Comparison of ENCODE assay signal across 9 mouse cellular contexts in genomic region chr4:31455466-31455865, GRCm38 (mm10).
DNase-seq lines count a peak whose midpoint lies in the region; ATAC-seq and TF ChIP-seq lines count a peak whose summit lies in the region.
"Had no signal": no experiment of that assay in that cellular context is flagged by ENCODE, and none has a peak within 500 bp of the region (broad histone marks: within the 10 kb centered on the region; RNA-seq: fewer than 3 reads in every experiment).

No protein-coding gene starts in this region.

- no peak overlapping the region for H3K4me3 ChIP-seq in kidney, postnatal 0 days (replicated peaks; ENCODE audit: low read depth, low read length)
- no peak overlapping the region for H3K4me3 ChIP-seq in heart, embryonic 15.5 days
- no peak overlapping the region for H3K4me3 ChIP-seq in myocyte

- no peak for ATAC-seq in kidney, postnatal 0 days (replicated peaks; ENCODE audit: low FRiP score, low read depth)
- ATAC-seq in granulocyte monocyte progenitor cell, adult 5-6 weeks (replicated peaks; ENCODE audit: poor library complexity, severe bottlenecking) = peak; percentile 22; the same call in 1 of the 2 replicates
- no peak for ATAC-seq in heart, embryonic 15.5 days (replicated peaks; ENCODE audit: insufficient number of reproducible peaks, insufficient read depth, low FRiP score, low read depth)

- WGBS in kidney, postnatal 0 days = 44% methylated on average over 4 of the region's 4 CpGs
- WGBS in heart, embryonic 15.5 days = 21% methylated on average over 4 of the region's 4 CpGs

- H3K79me2 ChIP-seq in myocyte (ENCODE audit: control insufficient read depth, insufficient read depth) = no peaks in the 10 kb centered on the region

- H3K4me2 ChIP-seq in kidney, postnatal 0 days (ENCODE audit: low read length) = no peak overlapping the region
- peak overlapping the region; percentile 45 for H3K4me2 ChIP-seq in heart, embryonic 15.5 days
- H3K4me2 ChIP-seq in myocyte (ENCODE audit: low read depth) = peak overlapping the region; percentile 83

- H3K36me3 ChIP-seq in kidney, postnatal 0 days (ENCODE audit: insufficient read depth, low read length) = no peaks in the 10 kb centered on the region
- H3K36me3 ChIP-seq in heart, embryonic 15.5 days = no peaks in the 10 kb centered on the region
- no peaks in the 10 kb centered on the region for H3K36me3 ChIP-seq in myocyte (ENCODE audit: control insufficient read depth, insufficient read depth)

- no peak overlapping the region for H3ac ChIP-seq in myocyte (ENCODE audit: control insufficient read depth, insufficient read length)

- no peak overlapping the region for H3K27ac ChIP-seq in kidney, postnatal 0 days
- peak overlapping the region; percentile 69 for H3K27ac ChIP-seq in heart, embryonic 15.5 days
- H3K27ac ChIP-seq: macrophage had no signal

- H3K9ac ChIP-seq in kidney, postnatal 0 days (ENCODE audit: low read depth, low read length) = no peak overlapping the region
- no peak overlapping the region for H3K9ac ChIP-seq in heart, embryonic 15.5 days

- no peaks in the 10 kb centered on the region for H3K9me3 ChIP-seq in kidney, postnatal 0 days (replicated peaks; ENCODE audit: low read length)
- no peaks in the 10 kb centered on the region for H3K9me3 ChIP-seq in heart, embryonic 15.5 days (replicated peaks)

- no peaks in the 10 kb centered on the region for H3K27me3 ChIP-seq in kidney, postnatal 0 days (ENCODE audit: insufficient read depth, low read length)
- no peaks in the 10 kb centered on the region for H3K27me3 ChIP-seq in heart, embryonic 15.5 days
- H3K27me3 ChIP-seq in myocyte (ENCODE audit: control insufficient read depth, insufficient read depth, insufficient read length) = no peaks in the 10 kb centered on the region

- TF ChIP-seq POLR2A in myocyte (IDR thresholded peaks at IDR 0.05; ENCODE audit: insufficient read length, low read depth) = no peak

- no peaks in the 10 kb centered on the region for H3K4me1 ChIP-seq in kidney, postnatal 0 days (replicated peaks; ENCODE audit: insufficient read depth, low read length)
- peaks cover 14% of the 10 kb centered on the region for H3K4me1 ChIP-seq in heart, embryonic 15.5 days (replicated peaks)

- DNase-seq in kidney, postnatal 0 days (ENCODE audit: low spot score) = peak; percentile 61
- no peak for DNase-seq in kidney, adult 18-20 months
- DNase-seq in layer of hippocampus, postnatal 10 days (ENCODE audit: low spot score in 2 of 2) = no peak
- DNase-seq in frontal cortex, postnatal 14 days (ENCODE audit: low spot score in 2 of 2) = no peak
- DNase-seq: gastrocnemius, postnatal 25 days had no signal

- TF ChIP-seq CTCF in kidney, postnatal 0 days (IDR thresholded peaks at IDR 0.05; ENCODE audit: low read depth) = no peak

TF ChIP-seq in myocyte, 11 proteins besides CTCF, POLR2A, EP300 and RAD21:
- TF ChIP-seq MYOG (IDR thresholded peaks at IDR 0.05; ENCODE audit: control insufficient read depth in 1 of 3, insufficient read depth in 1 of 3, insufficient read length in 2 of 3, low read depth in 2 of 3) (no peak), CEBPB (IDR thresholded peaks at IDR 0.05; ENCODE audit: insufficient read depth, poor library complexity, severe bottlenecking) (no peak), MAX (IDR thresholded peaks at IDR 0.05; ENCODE audit: low read depth) (no peak), REST (IDR thresholded peaks at IDR 0.05; ENCODE audit: insufficient read depth, insufficient read length) (no peak), SRF (IDR thresholded peaks at IDR 0.05; ENCODE audit: control insufficient read depth, insufficient read length, low read depth) (no peak), USF1 (IDR thresholded peaks at IDR 0.05; ENCODE audit: low read depth) (no peak), TCF12 (IDR thresholded peaks at IDR 0.05; ENCODE audit: insufficient read depth, poor library complexity, severe bottlenecking) (no peak), E2F4 (IDR thresholded peaks at IDR 0.05; ENCODE audit: insufficient read depth) (no peak), POLR2AphosphoS2 (IDR thresholded peaks at IDR 0.05; ENCODE audit: insufficient read length, low read depth) (no peak)
TF ChIP-seq in myocyte: peak in this region for 0.
